Mouse (Mus musculus) forebrain, embryonic 12.5 days (tissue): Measurements from ENCODE around the gene Cyp26c1. TPM values are rescaled to one million over a fixed set of nuclear protein-coding genes. Genes with fewer than 3 reads are reported as not detected.

Source experiments
- ATAC-seq: fragments of 200-750 bp; cut with Nextera tagmentation; 2 replicates; pipeline ENCODE4 v1.8.0; 2017; ENCODE audit warnings: moderate TSS enrichment; ENCODE audit not compliant: low FRiP score
- H3K27ac ChIP-seq: fragments of 300-500 bp; sonication (generic); 2 replicates; pipeline ENCODE4 v1.5.1; 2016; ENCODE audit warnings: mild to moderate bottlenecking
- H3K27me3 ChIP-seq: fragments of 300-500 bp; sonication (generic); 2 replicates; pipeline ENCODE4 v1.6.1; 2016; ENCODE audit warnings: mild to moderate bottlenecking
- H3K36me3 ChIP-seq: fragments of 300-500 bp; sonication (generic); replicated peaks from 2 replicates; pipeline ENCODE4 v1.6.1; 2016; ENCODE audit warnings: mild to moderate bottlenecking
- H3K4me1 ChIP-seq: fragments of 300-500 bp; sonication (generic); 2 replicates; pipeline ENCODE4 v1.6.1; 2016
- H3K4me2 ChIP-seq: fragments of 300-500 bp; sonication (generic); 2 replicates; pipeline ENCODE4 v1.6.1; 2016; ENCODE audit warnings: mild to moderate bottlenecking, moderate library complexity
- H3K4me3 ChIP-seq: fragments of 300-500 bp; sonication (generic); replicated peaks from 2 replicates; pipeline ENCODE4 v1.5.1; 2016; ENCODE audit warnings: mild to moderate bottlenecking
- H3K9ac ChIP-seq: fragments of 300-500 bp; sonication (generic); 2 replicates; pipeline ENCODE4 v1.6.1; 2016; ENCODE audit warnings: mild to moderate bottlenecking
- H3K9me3 ChIP-seq: fragments of 300-500 bp; sonication (generic); 2 replicates; pipeline ENCODE4 v1.6.1; 2016
- WGBS: fragments of 180-500 bp; shearing (Covaris S2); methylation state at CpG from one replicate; pipeline ENCODE4 v1.1.7; 2016; 5-methylcytosine and 5-hydroxymethylcytosine counted together
- polyA plus RNA-seq: library from polyadenylated mRNA; unstranded; fragments of >200 nt; fragmentation: Nextera tagmentation; extraction: Ambion mirVana; gene quantifications from 2 replicates; pipeline ENCODE4 v1.2.1, GENCODE M21; 2016

Gene Cyp26c1
- polyA plus RNA-seq, 1 experiment from 2014 or later, result not detected

- H3K9ac ChIP-seq, result no peak overlapping the region
- no peaks in the 10 kb centered on the region for H3K9me3 ChIP-seq
- H3K4me3 ChIP-seq, result no peak overlapping the region
- no peak overlapping the region for H3K4me2 ChIP-seq
- H3K4me1 ChIP-seq, result peaks cover 2% of the 10 kb centered on the region; the same call in 1 of the 2 replicates
- peak; percentile 44; the same call in 1 of the 2 replicates for ATAC-seq
- H3K27me3 ChIP-seq, result peaks cover 62% of the 10 kb centered on the region
- H3K27ac ChIP-seq, result no peak overlapping the region
- H3K36me3 ChIP-seq, result no peaks in the 10 kb centered on the region
- 17% methylated on average over 3 of the region's 3 CpGs for WGBS
These were observed 18.6 kb downstream of the Cyp26c1 start for GRCm38 (mm10) chr19:37703902-37704509.

- ATAC-seq, result no peak
- Histone ChIP-seq H3K4me2 (no peak overlapping the region), H3K27me3 (peaks cover 45% of the 10 kb centered on the region), H3K9ac (no peak overlapping the region), H3K4me3 (no peak overlapping the region), H3K27ac (no peak overlapping the region), H3K36me3 (no peaks in the 10 kb centered on the region), H3K9me3 (no peaks in the 10 kb centered on the region), H3K4me1 (no peaks in the 10 kb centered on the region)
- 93% methylated on average over 5 of the region's 5 CpGs for WGBS
These were observed 20.3 kb downstream of the Cyp26c1 start for GRCm38 (mm10) chr19:37705722-37706121.

GRCm38 (mm10) chr19:37714681-37715080, 29.3 kb downstream of the Cyp26c1 start:
- Histone ChIP-seq H3K27me3 (no peaks in the 10 kb centered on the region), H3K27ac (no peak overlapping the region), H3K4me1 (no peaks in the 10 kb centered on the region; the same call in 1 of the 2 replicates), H3K9ac (no peak overlapping the region), H3K9me3 (no peaks in the 10 kb centered on the region), H3K36me3 (no peaks in the 10 kb centered on the region), H3K4me3 (no peak overlapping the region), H3K4me2 (no peak overlapping the region)
- ATAC-seq, result no peak
- WGBS, result 78% methylated on average over 10 of the region's 10 CpGs

- 89% methylated on average over 1 of the region's 1 CpGs for WGBS
- no peaks in the 10 kb centered on the region; the same call in 1 of the 2 replicates for H3K4me1 ChIP-seq
- H3K27me3 ChIP-seq, result no peaks in the 10 kb centered on the region
- no peak overlapping the region for H3K27ac ChIP-seq
- no peak overlapping the region for H3K4me3 ChIP-seq
- H3K36me3 ChIP-seq, result no peaks in the 10 kb centered on the region
- H3K9ac ChIP-seq, result no peak overlapping the region
- ATAC-seq, result no peak
- no peaks in the 10 kb centered on the region for H3K9me3 ChIP-seq
- no peak overlapping the region for H3K4me2 ChIP-seq
These were observed 30.6 kb downstream of the Cyp26c1 start for GRCm38 (mm10) chr19:37715980-37716379.

- H3K4me1 ChIP-seq, result no peaks in the 10 kb centered on the region; the same call in 1 of the 2 replicates
- ATAC-seq, result no peak
- no peaks in the 10 kb centered on the region for H3K9me3 ChIP-seq
- H3K27me3 ChIP-seq, result no peaks in the 10 kb centered on the region
- no peak overlapping the region for H3K27ac ChIP-seq
- H3K36me3 ChIP-seq, result no peaks in the 10 kb centered on the region
- no peak overlapping the region for H3K4me3 ChIP-seq
- 82% methylated on average over 12 of the region's 12 CpGs for WGBS
- no peak overlapping the region for H3K4me2 ChIP-seq
- no peak overlapping the region for H3K9ac ChIP-seq
These were observed 31.3 kb downstream of the Cyp26c1 start for GRCm38 (mm10) chr19:37716524-37717175.

- Histone ChIP-seq H3K4me3 (no peak overlapping the region), H3K27me3 (no peaks in the 10 kb centered on the region), H3K36me3 (no peaks in the 10 kb centered on the region), H3K4me2 (no peak overlapping the region), H3K9me3 (no peaks in the 10 kb centered on the region), H3K4me1 (no peaks in the 10 kb centered on the region; the same call in 1 of the 2 replicates), H3K9ac (no peak overlapping the region), H3K27ac (no peak overlapping the region)
- 35% methylated on average over 1 of the region's 1 CpGs for WGBS
- no peak for ATAC-seq
These were observed 33.8 kb downstream of the Cyp26c1 start for GRCm38 (mm10) chr19:37719166-37719565.

GRCm38 (mm10) chr19:37724591-37724990, 39.2 kb downstream of the Cyp26c1 start:
- Histone ChIP-seq H3K9ac (no peak overlapping the region), H3K27ac (no peak overlapping the region), H3K36me3 (no peaks in the 10 kb centered on the region), H3K9me3 (no peaks in the 10 kb centered on the region), H3K27me3 (no peaks in the 10 kb centered on the region), H3K4me2 (no peak overlapping the region), H3K4me3 (no peak overlapping the region), H3K4me1 (no peaks in the 10 kb centered on the region)
- ATAC-seq, result no peak
- WGBS, result 97% methylated on average over 5 of the region's 5 CpGs

GRCm38 (mm10) chr19:37726585-37726984, 41.2 kb downstream of the Cyp26c1 start:
- no peak for ATAC-seq
- whole genome bisulfite sequencing, result 92% methylated on average over 7 of the region's 7 CpGs
- H3K4me1 ChIP-seq, result no peaks in the 10 kb centered on the region
- no peak overlapping the region for H3K4me3 ChIP-seq
- no peak overlapping the region for H3K27ac ChIP-seq
- no peaks in the 10 kb centered on the region for H3K36me3 ChIP-seq
- no peak overlapping the region for H3K4me2 ChIP-seq
- no peaks in the 10 kb centered on the region for H3K9me3 ChIP-seq
- H3K9ac ChIP-seq, result no peak overlapping the region
- no peaks in the 10 kb centered on the region for H3K27me3 ChIP-seq

GRCm38 (mm10) chr19:37727366-37727765, 42.0 kb downstream of the Cyp26c1 start:
- Histone ChIP-seq H3K4me3 (no peak overlapping the region), H3K4me2 (no peak overlapping the region), H3K9me3 (no peaks in the 10 kb centered on the region), H3K27ac (no peak overlapping the region), H3K9ac (no peak overlapping the region), H3K27me3 (no peaks in the 10 kb centered on the region), H3K4me1 (no peaks in the 10 kb centered on the region), H3K36me3 (no peaks in the 10 kb centered on the region)
- WGBS, result 94% methylated on average over 2 of the region's 2 CpGs
- ATAC-seq, result no peak

GRCm38 (mm10) chr19:37735426-37735825, 50.0 kb downstream of the Cyp26c1 start:
- Histone ChIP-seq H3K9me3 (no peaks in the 10 kb centered on the region), H3K36me3 (no peaks in the 10 kb centered on the region), H3K27me3 (no peaks in the 10 kb centered on the region), H3K27ac (no peak overlapping the region), H3K4me1 (no peaks in the 10 kb centered on the region), H3K4me3 (no peak overlapping the region), H3K4me2 (no peak overlapping the region), H3K9ac (no peak overlapping the region)
- no peak for ATAC-seq
- WGBS, result 89% methylated on average over 8 of the region's 8 CpGs

GRCm38 (mm10) chr19:37738575-37738974, 53.2 kb downstream of the Cyp26c1 start:
- Histone ChIP-seq H3K27ac (no peak overlapping the region), H3K36me3 (no peaks in the 10 kb centered on the region), H3K9ac (no peak overlapping the region), H3K9me3 (no peaks in the 10 kb centered on the region), H3K4me1 (no peaks in the 10 kb centered on the region), H3K27me3 (no peaks in the 10 kb centered on the region), H3K4me3 (no peak overlapping the region), H3K4me2 (no peak overlapping the region)
- ATAC-seq, result no peak
- 88% methylated on average over 3 of the region's 3 CpGs for WGBS

GRCm38 (mm10) chr19:37740043-37740442, 54.7 kb downstream of the Cyp26c1 start:
- Histone ChIP-seq H3K27me3 (no peaks in the 10 kb centered on the region), H3K4me3 (no peak overlapping the region), H3K27ac (no peak overlapping the region), H3K4me1 (no peaks in the 10 kb centered on the region), H3K9ac (no peak overlapping the region), H3K36me3 (no peaks in the 10 kb centered on the region), H3K4me2 (no peak overlapping the region), H3K9me3 (no peaks in the 10 kb centered on the region)
- ATAC-seq, result no peak
- WGBS, result 74% methylated on average over 7 of the region's 7 CpGs
